In the genomic region with DNA sequence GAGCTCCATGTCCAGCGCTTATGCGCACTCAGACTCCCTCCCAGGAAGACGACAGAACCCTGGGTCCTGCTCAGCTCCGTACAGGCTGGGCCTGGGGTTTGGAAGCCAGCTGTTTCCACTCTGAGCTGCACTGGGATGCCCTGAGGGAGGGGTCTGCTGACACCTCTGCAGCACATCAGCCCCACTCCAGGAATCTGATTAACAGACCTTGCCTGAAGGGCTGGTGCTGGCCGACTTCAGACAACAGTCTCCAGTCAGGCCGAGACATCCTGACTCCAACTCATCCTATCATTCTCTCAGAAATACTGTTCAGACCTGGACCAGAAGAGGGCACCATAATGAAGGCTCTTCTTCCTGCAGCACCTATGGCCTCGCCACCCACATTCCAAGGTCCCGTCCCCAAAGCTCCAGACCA, we compare ENCODE assay signal across 9 mouse cellular contexts. TPM values are rescaled to one million over a fixed set of nuclear protein-coding genes. Genes with fewer than 3 reads are reported as not detected.
DNase-seq lines count a peak whose midpoint lies in the region; ATAC-seq and TF ChIP-seq lines count a peak whose summit lies in the region.
"Had no signal": no experiment of that assay in that cellular context is flagged by ENCODE, and none has a peak within 500 bp of the region (broad histone marks: within the 10 kb centered on the region; RNA-seq: fewer than 3 reads in every experiment).

No protein-coding gene starts in this region.

- H3K4me2 ChIP-seq in neural tube, embryonic 11.5 days (ENCODE audit: low read depth), result no peak overlapping the region
- no peak overlapping the region for H3K4me2 ChIP-seq in hindbrain, embryonic 15.5 days
- no peak overlapping the region for H3K4me2 ChIP-seq in stomach, postnatal 0 days (replicated peaks; ENCODE audit: low read depth)

- H3K9ac ChIP-seq in neural tube, embryonic 11.5 days (ENCODE audit: low read length), result no peak overlapping the region
- H3K9ac ChIP-seq in hindbrain, embryonic 15.5 days, result no peak overlapping the region
- no peak overlapping the region for H3K9ac ChIP-seq in stomach, postnatal 0 days (ENCODE audit: low read length)

- 0 out of 2 replicates have a peak, but pooled peaks have one; percentile 35 for ATAC-seq in neural tube, embryonic 11.5 days (ENCODE audit: insufficient read depth, low FRiP score, low TSS enrichment)
- ATAC-seq in hindbrain, embryonic 15.5 days (ENCODE audit: low FRiP score, low read depth), result peak; percentile 57; the same call in 1 of the 2 replicates
- ATAC-seq in stomach, postnatal 0 days (ENCODE audit: low FRiP score, low TSS enrichment), result no peak

- peaks cover 8% of the 10 kb centered on the region; the same call in 1 of the 2 replicates for H3K36me3 ChIP-seq in heart, embryonic 10.5 days
- no peaks in the 10 kb centered on the region for H3K36me3 ChIP-seq in neural tube, embryonic 11.5 days (ENCODE audit: control insufficient read depth, insufficient read depth, low read length)
- H3K36me3 ChIP-seq in hindbrain, embryonic 15.5 days, result no peaks in the 10 kb centered on the region
- H3K36me3 ChIP-seq in stomach, postnatal 0 days (ENCODE audit: control insufficient read depth, insufficient read depth, low read length), result no peaks in the 10 kb centered on the region

- no peaks in the 10 kb centered on the region for H3K27me3 ChIP-seq in heart, embryonic 10.5 days (ENCODE audit: insufficient read depth, poor library complexity, severe bottlenecking)
- H3K27me3 ChIP-seq in neural tube, embryonic 11.5 days (ENCODE audit: control insufficient read depth, insufficient read depth, low read length), result no peaks in the 10 kb centered on the region
- H3K27me3 ChIP-seq in hindbrain, embryonic 15.5 days, result no peaks in the 10 kb centered on the region
- no peaks in the 10 kb centered on the region for H3K27me3 ChIP-seq in stomach, postnatal 0 days (ENCODE audit: control insufficient read depth, insufficient read depth, low read length)

- DNase-seq in heart, embryonic 10.5 days (ENCODE audit: low spot score), result no peak
- no peak for DNase-seq in heart, adult 8-10 months (ENCODE audit: low spot score)
- DNase-seq in neural tube, embryonic 11.5 days (ENCODE audit: low spot score), result no peak
- no peak for DNase-seq in neural tube, embryonic 10.5 days (ENCODE audit: extremely low spot score, low spot score)
- DNase-seq in stomach, postnatal 0 days (ENCODE audit: low spot score), result no peak
- no peak for DNase-seq in thymus, adult 18-20 months
- DNase-seq in layer of hippocampus, adult 9-10 months (ENCODE audit: low spot score), result no peak

- peak overlapping the region; percentile 39; the same call in 1 of the 2 replicates for H3K27ac ChIP-seq in heart, embryonic 10.5 days
- no peak overlapping the region for H3K27ac ChIP-seq in neural tube, embryonic 11.5 days (ENCODE audit: low read depth, low read length)
- no peak overlapping the region for H3K27ac ChIP-seq in hindbrain, embryonic 15.5 days (replicated peaks)
- H3K27ac ChIP-seq in stomach, postnatal 0 days (replicated peaks), result no peak overlapping the region

- peak; percentile 60 for TF ChIP-seq CTCF in stomach, postnatal 0 days (IDR thresholded peaks at IDR 0.05; ENCODE audit: low read depth)

- no peaks in the 10 kb centered on the region for H3K9me3 ChIP-seq in heart, embryonic 10.5 days
- H3K9me3 ChIP-seq in neural tube, embryonic 11.5 days (ENCODE audit: control insufficient read depth, low read length), result no peaks in the 10 kb centered on the region
- no peaks in the 10 kb centered on the region for H3K9me3 ChIP-seq in hindbrain, embryonic 15.5 days
- no peaks in the 10 kb centered on the region for H3K9me3 ChIP-seq in stomach, postnatal 0 days (ENCODE audit: control insufficient read depth, low read length)

- H3K4me3 ChIP-seq in heart, embryonic 10.5 days, result no peak overlapping the region
- H3K4me3 ChIP-seq in neural tube, embryonic 11.5 days (ENCODE audit: low read depth, low read length), result no peak overlapping the region
- no peak overlapping the region for H3K4me3 ChIP-seq in hindbrain, embryonic 15.5 days
- no peak overlapping the region for H3K4me3 ChIP-seq in stomach, postnatal 0 days (ENCODE audit: low read depth, low read length)

- peaks cover 53% of the 10 kb centered on the region for H3K4me1 ChIP-seq in heart, embryonic 10.5 days
- H3K4me1 ChIP-seq in neural tube, embryonic 11.5 days (ENCODE audit: control insufficient read depth, insufficient read depth, low read length), result no peaks in the 10 kb centered on the region
- no peaks in the 10 kb centered on the region for H3K4me1 ChIP-seq in hindbrain, embryonic 15.5 days (replicated peaks)
- H3K4me1 ChIP-seq in stomach, postnatal 0 days (replicated peaks; ENCODE audit: control insufficient read depth, insufficient read depth), result no peaks in the 10 kb centered on the region

- TF ChIP-seq EP300 in stomach, postnatal 0 days (optimal IDR thresholded peaks at IDR 0.05), result no peak

- 28% methylated on average over 8 of the region's 8 CpGs for WGBS in heart, embryonic 10.5 days
- WGBS in neural tube, embryonic 11.5 days, result 67% methylated on average over 8 of the region's 8 CpGs
- WGBS in hindbrain, embryonic 15.5 days, result 72% methylated on average over 8 of the region's 8 CpGs
- WGBS in stomach, postnatal 0 days, result 47% methylated on average over 8 of the region's 8 CpGs

RNA-seq across cellular contexts. Expression of gene Ryr2, which starts 49.4 kb away (rescaled TPM):
- 22.0 and 31.5 TPM in 2 replicates for polyA plus RNA-seq in heart, embryonic 10.5 days (2016; fragmentation: Nextera tagmentation; extraction: Ambion mirVana)
- 1,000 to 10,000 TPM in 3 of 4 experiments, 100 to 1,000 TPM in 1; 935 to 1,209 (median 1,093) TPM for total RNA-seq in heart, adult 8-10 months (2022)
- 0.34 and 0.35 TPM in 2 replicates for polyA plus RNA-seq in neural tube, embryonic 11.5 days (2014; fragmentation: Nextera tagmentation; extraction: Ambion mirVana)
- 3.7 and 4.6 TPM in 2 replicates for polyA plus RNA-seq in hindbrain, embryonic 15.5 days (2015; fragmentation: Nextera tagmentation; extraction: Ambion mirVana)
- polyA plus RNA-seq in stomach, postnatal 0 days (2015; fragmentation: Nextera tagmentation; extraction: Ambion mirVana), result 0.61 and 0.62 TPM in 2 replicates
- total RNA-seq: megakaryocyte-erythroid progenitor cell, adult 5-6 weeks had no signal
